Mouse (Mus musculus) Patski (cell line): ENCODE results near the gene Tspan18. TPM values are rescaled to one million over a fixed set of nuclear protein-coding genes. Genes with fewer than 3 reads are reported as not detected.

ENCODE experiments used
- ATAC-seq: fragments of 100-300 bp; one replicate; pipeline ENCODE4 v1.8.0; 2021
- CTCF ChIA-PET: fragments of 350-600 bp; sonication (Branson Sonifier 250); formaldehyde crosslinking; loops from one replicate; lab custom pipeline; 2022; ENCODE audit warnings: inconsistent platforms; lab: Charles Lee
- POLR2A ChIA-PET: fragments of 350-600 bp; sonication (Branson Sonifier 250); formaldehyde crosslinking; loops from one replicate; lab custom pipeline; 2022; ENCODE audit warnings: antibody characterized with exemption, inconsistent platforms; lab: Charles Lee
- DNase-seq: peaks from one replicate; pipeline ENCODE4 v3.0.0-alpha.2; 2011; ENCODE audit warnings: low read depth, low spot score
- H3K27me3 ChIP-seq: fragments of 371-371 bp; one replicate; pipeline ENCODE4 v1.5.1; 2021
- CTCF ChIP-seq: fragments of 100-300 bp; IDR thresholded peaks from one replicate; pipeline ENCODE4 v1.5.1; 2021
- in situ Hi-C: fragments of 300-500 bp; cut with MboI; formaldehyde crosslinking; loops from 3 replicates; pipeline ENCODE4 v1.11.1; 2018; ENCODE audit warnings: low pct_unique_long_range_greater_than_20kb, mixed read lengths
- polyA plus RNA-seq: library from polyadenylated mRNA; unstranded; gene quantifications from one replicate; pipeline ENCODE4 v1.2.3, GENCODE M21; 2021

The Tspan18 gene
- polyA plus RNA-seq, 1 experiment from 2014 or later: 16.6 TPM

DNA sequence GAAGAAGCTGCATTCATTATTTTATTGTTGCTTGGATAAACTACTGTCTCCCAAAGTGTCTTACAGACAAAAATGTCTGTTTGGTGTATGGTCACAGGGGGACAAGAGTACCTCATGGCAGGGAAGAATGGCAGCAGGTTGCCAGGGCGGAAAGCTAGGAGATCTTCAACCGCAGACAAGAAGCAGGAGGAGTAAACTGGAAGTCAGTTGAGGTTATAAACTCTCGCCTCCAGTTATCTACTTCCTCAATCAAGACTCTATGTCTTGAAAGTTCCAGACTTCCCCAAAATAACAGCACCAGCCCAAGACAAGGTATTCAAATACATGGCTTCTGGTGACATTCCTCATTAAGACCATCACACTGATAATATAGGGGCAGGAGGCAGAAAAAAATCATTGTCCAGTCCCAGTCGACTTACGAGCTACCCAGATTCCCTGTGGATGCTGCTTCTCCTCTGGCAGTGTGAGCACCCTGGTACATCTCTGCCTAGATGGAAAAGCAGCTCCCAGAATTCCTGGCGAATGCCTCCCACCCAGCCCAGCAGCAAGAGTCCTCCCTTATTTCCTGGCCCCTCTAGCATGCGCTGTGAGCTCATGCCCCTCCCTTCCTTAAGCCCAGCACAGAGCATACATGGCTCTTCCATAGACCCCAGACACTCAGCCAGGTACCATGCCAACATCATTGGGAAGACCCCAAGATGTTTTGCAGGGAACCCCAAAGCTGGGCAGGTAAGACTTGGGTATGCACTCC is 172.2 kb downstream of the Tspan18 start:
- no peak for TF ChIP-seq CTCF
- no peak for DNase-seq

DNA sequence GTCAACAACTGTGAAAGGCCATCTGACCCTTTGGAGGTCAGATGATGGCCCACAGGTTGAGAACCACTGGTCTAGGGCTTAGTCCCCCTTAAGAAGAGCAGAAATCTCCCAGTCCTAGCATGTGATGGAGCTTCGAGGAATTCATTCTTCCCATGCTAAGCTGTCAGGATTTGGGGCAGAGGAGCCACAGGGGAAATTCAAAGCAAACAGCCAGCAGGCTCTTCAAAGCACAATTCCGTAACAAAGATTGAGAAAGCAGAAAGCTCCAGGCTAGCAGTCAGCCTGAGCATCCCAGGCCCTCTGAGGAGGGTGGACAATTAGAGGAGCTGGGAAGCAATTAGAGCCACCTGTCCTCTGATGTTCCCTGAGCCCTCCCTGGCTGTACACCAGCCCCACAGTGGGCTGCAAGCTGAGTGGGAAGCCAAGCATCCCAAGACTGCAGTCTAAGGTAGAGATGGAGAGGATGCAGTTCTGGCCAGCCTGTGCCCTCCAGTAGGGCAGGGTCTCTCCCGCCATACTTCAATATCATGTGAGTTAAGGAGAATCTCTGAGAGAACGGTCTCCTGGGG is 173.8 kb downstream of the Tspan18 start:
- TF ChIP-seq CTCF: no peak
- ATAC-seq (no peak), DNase-seq (no peak)
- ChIA-PET POLR2A (no interaction called here), CTCF (no interaction called here)
- H3K27me3 ChIP-seq: peaks cover 5% of the 10 kb centered on the region
- in situ Hi-C loops: no loop called here

More for the DNA sequence above, 172.2 kb downstream of the Tspan18 start:
- CTCF ChIA-PET: interaction anchor here (1.1 kb wide), 1 partner anchor 26 kb away, joined by 3 read pairs; no protein-coding TSS in a partner anchor
- in situ Hi-C loops: no loop called here
- no peak for ATAC-seq
- POLR2A ChIA-PET: no interaction called here
- H3K27me3 ChIP-seq: peaks cover 5% of the 10 kb centered on the region

DNA sequence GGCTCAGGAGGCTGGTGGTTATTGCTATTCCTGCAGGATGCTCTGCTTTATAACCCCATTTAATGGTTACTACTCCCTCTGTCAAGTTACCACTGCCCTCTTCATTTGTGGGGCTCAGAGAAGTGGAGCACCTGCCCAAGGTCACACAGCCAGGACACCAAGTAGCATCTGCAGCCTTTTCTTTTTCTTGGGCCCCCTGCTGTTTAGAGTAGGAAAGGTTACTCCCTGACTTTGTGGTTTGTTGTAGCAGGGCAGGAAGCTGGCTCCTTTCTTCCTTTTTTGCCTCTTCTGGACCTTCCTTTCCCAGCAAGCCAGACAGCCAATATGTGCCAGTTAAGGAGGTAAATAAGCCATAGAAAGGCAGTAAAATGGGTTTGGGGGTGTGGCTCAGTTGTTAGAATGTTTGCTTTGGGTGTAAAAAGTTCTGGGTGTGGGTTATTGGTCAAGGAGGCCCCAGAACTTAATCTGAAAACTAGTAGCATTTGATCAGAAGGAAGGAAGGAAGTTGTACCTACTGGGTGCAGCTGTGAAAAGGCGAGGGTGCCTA is 179.7 kb downstream of the Tspan18 start:
- CTCF ChIA-PET: no interaction called here
- DNase-seq (no peak), ATAC-seq (no peak)
- in situ Hi-C loops: no loop called here
- no peaks in the 10 kb centered on the region for H3K27me3 ChIP-seq
- no peak for TF ChIP-seq CTCF
- POLR2A ChIA-PET: no interaction called here

DNA sequence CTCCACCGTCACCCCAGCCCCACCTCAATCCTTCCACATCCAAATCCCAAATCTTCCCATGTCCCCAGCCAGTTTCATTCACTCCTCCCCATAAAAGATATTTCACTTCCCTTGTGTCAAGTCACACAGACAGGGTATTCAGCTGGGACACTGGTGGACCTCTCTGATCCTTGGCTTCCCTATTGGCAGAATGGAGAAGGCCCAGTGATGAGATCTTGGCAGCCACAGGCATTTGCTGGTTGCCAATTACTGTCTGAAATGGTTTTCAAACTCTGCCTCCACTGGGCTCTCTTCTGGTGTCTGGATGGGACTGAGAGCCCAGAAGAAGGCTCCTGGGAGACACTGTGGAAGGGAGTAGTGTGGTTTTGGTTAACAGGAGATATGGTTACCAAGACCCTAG is 180.5 kb downstream of the Tspan18 start:
- ChIA-PET CTCF (no interaction called here), POLR2A (no interaction called here)
- in situ Hi-C loops: no loop called here
- no peak for ATAC-seq
- TF ChIP-seq CTCF: no peak
- DNase-seq: no peak
- peaks cover 6% of the 10 kb centered on the region for H3K27me3 ChIP-seq

DNA sequence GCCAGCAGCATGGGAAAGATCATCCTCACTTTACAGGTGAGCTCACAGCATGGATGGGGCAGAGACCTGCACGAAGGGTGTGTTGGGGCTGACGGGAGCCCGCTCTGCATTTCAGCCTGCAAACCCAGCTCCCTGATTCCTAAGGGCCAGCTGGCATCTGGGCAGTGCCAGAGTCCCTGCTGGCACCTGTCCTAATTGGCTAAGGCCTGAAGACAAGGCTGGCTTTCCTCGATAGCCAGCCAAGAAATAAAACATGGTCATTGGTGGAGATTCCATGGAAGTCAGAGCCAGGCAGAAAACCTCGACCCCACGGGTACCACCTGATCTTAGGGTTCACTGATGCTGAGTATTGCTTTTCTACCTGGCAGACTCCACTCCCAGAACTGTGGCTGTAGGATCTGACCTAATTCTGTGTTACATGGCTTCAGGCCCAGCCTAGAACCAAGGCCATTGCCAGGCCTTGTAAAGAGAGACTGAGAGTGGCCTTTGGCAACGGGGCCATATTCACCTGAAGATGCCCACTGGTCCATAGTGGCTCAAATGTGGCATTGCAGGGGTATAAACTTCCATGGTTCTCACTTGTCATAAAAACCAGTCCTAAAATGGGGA is 181.3 kb downstream of the Tspan18 start:
- TF ChIP-seq CTCF: no peak
- peaks cover 6% of the 10 kb centered on the region for H3K27me3 ChIP-seq
- CTCF ChIA-PET: no interaction called here
- in situ Hi-C loops: no loop called here
- POLR2A ChIA-PET: no interaction called here
- ATAC-seq (no peak), DNase-seq (no peak)

DNA sequence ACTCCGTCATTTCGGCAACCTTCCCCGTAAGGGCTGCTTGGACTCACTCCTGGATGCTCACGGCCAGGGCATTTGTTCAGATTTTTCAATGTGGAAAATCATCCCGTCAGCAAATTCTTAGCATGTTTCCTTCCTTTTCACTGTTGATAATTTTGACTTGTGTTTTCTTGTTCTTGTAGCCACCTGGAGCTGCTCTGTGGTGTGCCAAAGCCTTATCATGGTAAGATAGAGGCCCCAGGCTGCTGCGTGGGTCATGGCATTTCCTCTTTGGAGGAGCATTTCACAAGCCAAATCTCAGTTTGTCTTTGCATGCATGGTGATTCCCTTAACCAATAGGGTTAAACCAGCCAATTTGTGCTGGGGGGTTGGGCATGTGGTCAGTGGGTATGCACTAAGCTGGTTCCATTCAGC is 182.1 kb downstream of the Tspan18 start:
- in situ Hi-C loops: no loop called here
- ATAC-seq (no peak), DNase-seq (no peak)
- peaks cover 9% of the 10 kb centered on the region for H3K27me3 ChIP-seq
- ChIA-PET CTCF (no interaction called here), POLR2A (no interaction called here)
- TF ChIP-seq CTCF: no peak

Other genes with a start within 250 kb of the Tspan18 start
- gene Trp53i11, start 147.0 kb downstream of the Tspan18 start, polyA plus RNA-seq: 37.9 TPM
- gene Cd82, start 128.6 kb upstream of the Tspan18 start, polyA plus RNA-seq: 63.2 TPM
- not detected for gene Gm10803, start 226.1 kb upstream of the Tspan18 start, polyA plus RNA-seq